Mouse (Mus musculus): ENCODE results near the gene Zbtb40.

- TF ChIP-seq CTCF (IDR thresholded peaks at IDR 0.05; ENCODE audit: low read depth, low read length), result peak; percentile 70
- TF ChIP-seq POLR2A (IDR thresholded peaks at IDR 0.05; ENCODE audit: extremely low read depth, insufficient read depth, low read length), result no peak
These were observed 77.7 kb downstream of the Zbtb40 start for GRCm38 (mm10) chr4:136970939-136971338.
